Mouse (Mus musculus): ENCODE results near the gene Iqcn. TPM values are rescaled to one million over a fixed set of nuclear protein-coding genes. Genes with fewer than 3 reads are reported as not detected.

Iqcn gene
- total RNA-seq, 2 experiments from 2014 or later = not detected

- intact Hi-C loops (cut with DNase I) = loop anchor here (10.0 kb wide), 1 partner anchor 229 kb away; the partner anchor contains the start of gene Ell
- no peak for DNase-seq (ENCODE audit: low spot score)
Measured at GRCm38 (mm10) chr8:70764026-70764425, 60.8 kb downstream of the Iqcn start.

- intact Hi-C loops (cut with DNase I) = loop anchor here (5.0 to 10.0 kb wide), 2 partner anchors 78 to 230 kb away; partner anchors contain the start of gene Ell
- DNase-seq (ENCODE audit: low spot score) = no peak
Measured at GRCm38 (mm10) chr8:70764676-70765075, 61.4 kb downstream of the Iqcn start.

- no peak for DNase-seq (ENCODE audit: low spot score)
- intact Hi-C loops (cut with DNase I) = loop anchor here (5.0 to 10.0 kb wide), 2 partner anchors 77 to 231 kb away; partner anchors contain the start of gene Ell
Measured at GRCm38 (mm10) chr8:70765329-70765728, 62.1 kb downstream of the Iqcn start.

- no peak for DNase-seq (ENCODE audit: low spot score)
- intact Hi-C loops (cut with DNase I) = loop anchor here (5.0 to 10.0 kb wide), 2 partner anchors 76 to 231 kb away; partner anchors contain the start of gene Ell
Measured at GRCm38 (mm10) chr8:70765838-70766570, 62.7 kb downstream of the Iqcn start.

- intact Hi-C loops (cut with DNase I) = loop anchor here (5.0 to 10.0 kb wide), 2 partner anchors 75 to 232 kb away; partner anchors contain the start of gene Ell
- DNase-seq (ENCODE audit: low spot score) = peak; percentile 66
Measured at GRCm38 (mm10) chr8:70766571-70767440, 63.5 kb downstream of the Iqcn start.

Other genes starting within 250 kb of the Iqcn start
- 1 to 10 TPM; 7.6 to 7.7 TPM for gene Klhl26, start 226.5 kb upstream of the Iqcn start, total RNA-seq (2021)
- gene Tmem59l, start 216.1 kb upstream of the Iqcn start, total RNA-seq (2021) = not detected
- gene Crlf1, start 210.3 kb upstream of the Iqcn start, total RNA-seq (2021) = under 1 TPM; 0.34 to 0.81 TPM
- gene Rex1bd, start 196.7 kb upstream of the Iqcn start, total RNA-seq (2021) = 100 to 1,000 TPM; 102 TPM
- 1,000 to 10,000 TPM; 1,533 to 1,573 TPM for gene Uba52, start 192.7 kb upstream of the Iqcn start, total RNA-seq (2021)
- 100 to 1,000 TPM; 130 to 135 TPM for gene Fkbp8, start 175.7 kb upstream of the Iqcn start, total RNA-seq (2021)
- 10 to 100 TPM; 73.6 to 76.6 TPM for gene Kxd1, start 175.5 kb upstream of the Iqcn start, total RNA-seq (2021)
- gene Ell, start 164.0 kb upstream of the Iqcn start, total RNA-seq (2021) = 10 to 100 TPM; 11.7 to 13.3 TPM
- 10 to 100 TPM; 21.5 to 25.1 TPM for gene Isyna1, start 109.1 kb upstream of the Iqcn start, total RNA-seq (2021)
- gene Ssbp4, start 94.6 kb upstream of the Iqcn start, total RNA-seq (2021) = 10 to 100 TPM; 37.0 to 37.7 TPM
- gene Lrrc25, start 87.3 kb upstream of the Iqcn start, total RNA-seq (2021) = 1 to 10 TPM; 1.4 to 1.5 TPM
- under 1 TPM; 0.56 to 0.73 TPM for gene Gdf15, start 71.0 kb upstream of the Iqcn start, total RNA-seq (2021)
- 10 to 100 TPM; 46.8 to 47.5 TPM for gene Pgpep1, start 43.1 kb upstream of the Iqcn start, total RNA-seq (2021)
- gene Lsm4, start 30.2 kb upstream of the Iqcn start, total RNA-seq (2021) = 10 to 100 TPM; 60.6 to 62.9 TPM
- gene Jund, start 4.5 kb upstream of the Iqcn start, total RNA-seq (2021) = 100 to 1,000 TPM; 136 to 141 TPM
- gene Gm3336, start 15.1 kb downstream of the Iqcn start, total RNA-seq (2021) = not detected
- gene Pde4c, start 20.3 kb downstream of the Iqcn start, total RNA-seq (2021) = 1 to 10 TPM; 2.5 to 3.7 TPM
- 10 to 100 TPM; 49.7 to 57.6 TPM for gene Rab3a, start 51.2 kb downstream of the Iqcn start, total RNA-seq (2021)
- gene Mpv17l2, start 57.5 kb downstream of the Iqcn start, total RNA-seq (2021) = 10 to 100 TPM; 26.7 to 28.0 TPM
- gene Pik3r2, start 73.3 kb downstream of the Iqcn start, total RNA-seq (2021) = 10 to 100 TPM; 21.8 to 25.5 TPM
- gene Mast3, start 101.6 kb downstream of the Iqcn start, total RNA-seq (2021) = 1 to 10 TPM; 5.2 to 6.3 TPM
- gene Il12rb1, start 105.0 kb downstream of the Iqcn start, total RNA-seq (2021) = not detected
- gene Arrdc2, start 136.3 kb downstream of the Iqcn start, total RNA-seq (2021) = 10 to 100 TPM in 1 of 2 experiments, 1 to 10 TPM in 1; 9.2 to 10.2 TPM
- 1 to 10 TPM; 8.1 to 8.6 TPM for gene Kcnn1, start 159.8 kb downstream of the Iqcn start, total RNA-seq (2021)
- gene Ccdc124, start 170.5 kb downstream of the Iqcn start, total RNA-seq (2021) = 10 to 100 TPM; 46.6 to 47.7 TPM
- not detected for gene Slc5a5, start 189.3 kb downstream of the Iqcn start, total RNA-seq (2021)
- gene Rpl18a, start 194.0 kb downstream of the Iqcn start, total RNA-seq (2021) = 100 to 1,000 TPM; 838 to 880 TPM
- 10 to 100 TPM; 20.7 to 21.2 TPM for gene Map1s, start 202.5 kb downstream of the Iqcn start, total RNA-seq (2021)

All from heart, postnatal 25 days (tissue).